Mouse (Mus musculus) CH12.LX (cell line): ENCODE results near the gene Npepps.

ENCODE experiments used
- CHD2 ChIP-seq: IDR thresholded peaks from 2 replicates; pipeline ENCODE4 v1.6.1; 2011; ENCODE audit warnings: low read length, improper control_type of control experiment
- ELF1 ChIP-seq: IDR thresholded peaks from 2 replicates; pipeline ENCODE4 v1.6.1; 2014; ENCODE audit warnings: low read depth, mild to moderate bottlenecking, inconsistent platforms, low read length, improper control_type of control experiment
- EP300 ChIP-seq: IDR thresholded peaks from 2 replicates; pipeline ENCODE4 v1.6.1; 2011; ENCODE audit warnings: low read length, improper control_type of control experiment

- TF ChIP-seq ELF1: no peak
- TF ChIP-seq CHD2: no peak
- TF ChIP-seq EP300: no peak
These were observed 47.7 kb upstream of the Npepps start for GRCm38 (mm10) chr11:97328148-97328547.
